8 mouse cellular contexts compared by ENCODE assay signal in genomic region chr11:120703696-120704454, GRCm38 (mm10). TPM values are rescaled to one million over a fixed set of nuclear protein-coding genes. Genes with fewer than 3 reads are reported as not detected.
DNase-seq lines count a peak whose midpoint lies in the region; ATAC-seq lines count a peak whose summit lies in the region.
"Had no signal": no experiment of that assay in that cellular context is flagged by ENCODE, and none has a peak within 500 bp of the region (broad histone marks: within the 10 kb centered on the region; RNA-seq: fewer than 3 reads in every experiment).

No protein-coding gene starts in this region.

- 32% methylated on average over 15 of the region's 15 CpGs for WGBS in kidney, embryonic 16.5 days
- 48% methylated on average over 15 of the region's 15 CpGs for WGBS in midbrain, embryonic 15.5 days

- peak overlapping the region; percentile 45 for H3K9ac ChIP-seq in kidney, embryonic 16.5 days (replicated peaks; ENCODE audit: low read length)
- no peak overlapping the region for H3K9ac ChIP-seq in midbrain, embryonic 15.5 days

- peaks cover 10% of the 10 kb centered on the region for H3K36me3 ChIP-seq in kidney, embryonic 16.5 days (ENCODE audit: insufficient read depth, low read length)
- 0 out of 2 replicates have a peak, but pooled peaks cover 7% of the 10 kb centered on the region for H3K36me3 ChIP-seq in midbrain, embryonic 15.5 days (replicated peaks)

- no peak overlapping the region for H3K4me3 ChIP-seq in kidney, embryonic 16.5 days (ENCODE audit: low read length)
- H3K4me3 ChIP-seq in midbrain, embryonic 15.5 days, result no peak overlapping the region

- H3K9me3 ChIP-seq in kidney, embryonic 16.5 days (ENCODE audit: low read length), result no peaks in the 10 kb centered on the region
- no peaks in the 10 kb centered on the region for H3K9me3 ChIP-seq in midbrain, embryonic 15.5 days

- peak overlapping the region; percentile 3; the same call in 1 of the 2 replicates for H3K27ac ChIP-seq in kidney, embryonic 16.5 days (ENCODE audit: low read length)
- peak overlapping the region; percentile 35; the same call in 1 of the 2 replicates for H3K27ac ChIP-seq in midbrain, embryonic 15.5 days

- DNase-seq in kidney, postnatal 14 days, result no peak
- peak; percentile 73 for DNase-seq in adrenal gland, postnatal 14 days
- peak; percentile 33 to 58 for DNase-seq in heart, postnatal 10 days
- DNase-seq in frontal cortex, adult 2 months (ENCODE audit: extremely low spot score in 1 of 2, low spot score in 1 of 2), result no peak

- peaks cover 48% of the 10 kb centered on the region for H3K4me1 ChIP-seq in kidney, embryonic 16.5 days (ENCODE audit: insufficient read depth, low read length)
- peaks cover 32% of the 10 kb centered on the region for H3K4me1 ChIP-seq in midbrain, embryonic 15.5 days

- H3K4me2 ChIP-seq in kidney, embryonic 16.5 days (replicated peaks; ENCODE audit: low read depth, low read length), result no peak overlapping the region
- no peak overlapping the region for H3K4me2 ChIP-seq in midbrain, embryonic 15.5 days

- no peak for ATAC-seq in kidney, embryonic 16.5 days (ENCODE audit: low FRiP score, low TSS enrichment)
- no peak for ATAC-seq in midbrain, embryonic 15.5 days (replicated peaks)
- no peak for ATAC-seq in monocyte, adult 5-6 weeks (replicated peaks; ENCODE audit: insufficient number of reproducible peaks, low FRiP score, low TSS enrichment, poor library complexity, severe bottlenecking)

- H3K27me3 ChIP-seq in kidney, embryonic 16.5 days (ENCODE audit: insufficient read depth, low read length), result no peaks in the 10 kb centered on the region
- H3K27me3 ChIP-seq in midbrain, embryonic 15.5 days (replicated peaks), result no peaks in the 10 kb centered on the region

- intact Hi-C loops in heart, postnatal 10 days (cut with DNase I), result no loop called here

RNA-seq across cellular contexts. Expression of gene Cenpx, which starts 9.7 kb away (rescaled TPM):
- polyA plus RNA-seq in kidney, embryonic 16.5 days (2015; fragmentation: Nextera tagmentation; extraction: Ambion mirVana), result 151 TPM in 2 replicates
- 46.4 and 52.5 TPM in 2 replicates for total RNA-seq in adrenal gland, postnatal 14 days (2021)
- 10 to 100 TPM; 38.1 to 40.6 TPM for total RNA-seq in heart, postnatal 10 days (2021)
- polyA plus RNA-seq in midbrain, embryonic 15.5 days (2015; fragmentation: Nextera tagmentation; extraction: Ambion mirVana), result 95.6 and 99.7 TPM in 2 replicates
- polyA plus RNA-seq in frontal cortex, adult 2 months (2012; rRNA removed), result 34.0 and 37.4 TPM in 2 replicates
- 27.0 to 58.3 TPM (median 41.9 TPM) in 3 replicates for total RNA-seq in monocyte, adult 5-6 weeks (2017)

RNA-seq across cellular contexts. Expression of gene Lrrc45, which starts 9.8 kb away (rescaled TPM):
- 69.2 and 71.3 TPM in 2 replicates for polyA plus RNA-seq in kidney, embryonic 16.5 days (2015; fragmentation: Nextera tagmentation; extraction: Ambion mirVana)
- total RNA-seq in adrenal gland, postnatal 14 days (2021), result 27.2 and 31.5 TPM in 2 replicates
- total RNA-seq in heart, postnatal 10 days (2021), result 10 to 100 TPM in 1 of 2 experiments, 1 to 10 TPM in 1; 9.7 to 10.1 TPM
- polyA plus RNA-seq in midbrain, embryonic 15.5 days (2015; fragmentation: Nextera tagmentation; extraction: Ambion mirVana), result 82.6 and 89.9 TPM in 2 replicates
- polyA plus RNA-seq in frontal cortex, adult 2 months (2012; rRNA removed), result 111 and 130 TPM in 2 replicates
- total RNA-seq in monocyte, adult 5-6 weeks (2017), result 39.7 to 45.3 TPM (median 41.0 TPM) in 3 replicates

RNA-seq across cellular contexts. Expression of gene Rac3, which starts 17.4 kb away (rescaled TPM):
- 32.5 and 38.7 TPM in 2 replicates for polyA plus RNA-seq in kidney, embryonic 16.5 days (2015; fragmentation: Nextera tagmentation; extraction: Ambion mirVana)
- 3.2 and 5.3 TPM in 2 replicates for total RNA-seq in adrenal gland, postnatal 14 days (2021)
- 1 to 10 TPM; 1.4 to 1.7 TPM for total RNA-seq in heart, postnatal 10 days (2021)
- 560 and 572 TPM in 2 replicates for polyA plus RNA-seq in midbrain, embryonic 15.5 days (2015; fragmentation: Nextera tagmentation; extraction: Ambion mirVana)
- 65.0 and 73.7 TPM in 2 replicates for polyA plus RNA-seq in frontal cortex, adult 2 months (2012; rRNA removed)
- 7.1 to 9.7 TPM in 2 of 3 replicates, not detected in the other for total RNA-seq in monocyte, adult 5-6 weeks (2017)

RNA-seq across cellular contexts. Expression of gene Dcxr, which starts 23.2 kb away (rescaled TPM):
- polyA plus RNA-seq in kidney, embryonic 16.5 days (2015; fragmentation: Nextera tagmentation; extraction: Ambion mirVana), result 49.4 and 56.5 TPM in 2 replicates
- total RNA-seq in adrenal gland, postnatal 14 days (2021), result 31.8 and 41.9 TPM in 2 replicates
- 1 to 10 TPM; 3.2 to 4.1 TPM for total RNA-seq in heart, postnatal 10 days (2021)
- 6.8 and 7.9 TPM in 2 replicates for polyA plus RNA-seq in midbrain, embryonic 15.5 days (2015; fragmentation: Nextera tagmentation; extraction: Ambion mirVana)
- 24.2 and 25.6 TPM in 2 replicates for polyA plus RNA-seq in frontal cortex, adult 2 months (2012; rRNA removed)
- total RNA-seq in monocyte, adult 5-6 weeks (2017), result 14.8 to 32.2 TPM (median 23.8 TPM) in 3 replicates

RNA-seq across cellular contexts. Expression of gene Cbr2, which starts 28.0 kb away (rescaled TPM):
- polyA plus RNA-seq in kidney, embryonic 16.5 days (2015; fragmentation: Nextera tagmentation; extraction: Ambion mirVana), result 2.1 and 4.3 TPM in 2 replicates
- total RNA-seq in adrenal gland, postnatal 14 days (2021), result 7.3 and 10.2 TPM in 2 replicates
- total RNA-seq in heart, postnatal 10 days (2021), result 10 to 100 TPM in 1 of 2 experiments, 1 to 10 TPM in 1; 8.3 to 14.4 TPM
- polyA plus RNA-seq in midbrain, embryonic 15.5 days (2015; fragmentation: Nextera tagmentation; extraction: Ambion mirVana), result 1.2 and 2.2 TPM in 2 replicates
- 5.0 and 17.1 TPM in 2 replicates for polyA plus RNA-seq in frontal cortex, adult 2 months (2012; rRNA removed)
- total RNA-seq in monocyte, adult 5-6 weeks (2017), result 2.0 TPM in 1 of 3 replicates, not detected in the others
- total RNA-seq: liver, adult 2 months had no signal

Comparison
In these comparisons a context has a peak if more than half of its experiments do, and no peak if none do; other contexts are left out.
1. DNase-seq: peak in adrenal gland, postnatal 14 days (single experiment) and heart, postnatal 10 days (2 of 2); none in kidney, postnatal 14 days (single experiment) and frontal cortex, adult 2 months (0 of 2).